Mouse (Mus musculus) cerebellum, postnatal 25 days (tissue): ENCODE measurements around the gene Txndc11.
"Not testable (repeated sequence)": the region's sequence is repeated elsewhere in the genome, so short reads cannot be mapped to it uniquely, and the experiment has no call there.

Experiments used
- DNase-seq, 2 experiments: peaks; one replicate each; pipeline ENCODE4 v3.0.0; 2021; ENCODE audit warnings: mixed read lengths in 2 of 2

Gene Txndc11

DNA sequence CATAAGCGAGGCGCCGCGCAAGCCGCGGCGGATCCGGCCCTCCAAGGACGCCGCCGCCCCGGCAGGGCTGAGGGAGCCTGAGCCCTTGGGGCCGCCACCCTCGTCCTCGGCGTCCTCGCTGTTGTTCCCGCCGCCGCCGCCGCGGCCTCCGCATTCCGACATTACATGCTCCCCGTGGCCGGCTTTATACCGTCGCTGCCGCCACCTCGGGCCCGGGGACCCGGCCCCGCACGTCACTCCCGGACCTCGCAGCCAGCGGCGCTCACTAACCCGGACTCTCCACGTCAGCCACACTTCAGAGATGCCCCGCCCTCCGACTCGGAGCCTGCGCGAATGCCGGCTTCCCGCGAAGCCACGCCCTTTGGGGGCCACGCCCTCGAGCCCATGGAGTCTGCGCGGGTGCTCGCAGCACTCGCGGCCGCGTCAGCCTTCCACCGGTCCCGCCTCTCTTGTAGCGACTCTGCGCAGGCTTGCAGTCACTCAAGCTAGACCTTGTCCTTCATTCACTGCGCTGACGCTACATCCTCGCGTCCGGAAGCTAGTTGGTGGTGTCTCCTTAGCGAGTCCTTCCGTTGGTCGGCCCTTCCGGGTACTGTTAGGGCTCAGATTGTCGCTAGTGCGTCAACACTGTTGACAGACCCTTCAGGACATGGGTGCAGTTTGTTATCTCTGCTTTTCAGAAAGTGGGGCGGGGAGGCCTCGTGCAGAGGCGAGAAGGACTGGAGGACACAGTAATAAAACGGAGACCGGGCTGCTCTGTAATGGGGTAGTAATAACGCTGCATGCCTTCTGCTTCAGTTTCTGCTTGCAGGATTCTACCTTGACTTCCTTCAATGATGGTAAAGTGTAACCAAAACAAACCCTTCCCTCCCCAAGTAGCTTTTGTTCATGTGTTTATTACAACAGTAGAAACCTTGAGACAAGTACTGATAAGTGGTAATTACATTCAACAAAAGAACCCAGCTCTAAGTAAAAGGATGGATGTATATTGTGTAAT lies at the start of gene Txndc11:
Txndc11 (minus strand) TSS at position 303 of the 997 bp plus-strand sequence.
- DNase-seq, result peak; percentile 99 to 100

DNA sequence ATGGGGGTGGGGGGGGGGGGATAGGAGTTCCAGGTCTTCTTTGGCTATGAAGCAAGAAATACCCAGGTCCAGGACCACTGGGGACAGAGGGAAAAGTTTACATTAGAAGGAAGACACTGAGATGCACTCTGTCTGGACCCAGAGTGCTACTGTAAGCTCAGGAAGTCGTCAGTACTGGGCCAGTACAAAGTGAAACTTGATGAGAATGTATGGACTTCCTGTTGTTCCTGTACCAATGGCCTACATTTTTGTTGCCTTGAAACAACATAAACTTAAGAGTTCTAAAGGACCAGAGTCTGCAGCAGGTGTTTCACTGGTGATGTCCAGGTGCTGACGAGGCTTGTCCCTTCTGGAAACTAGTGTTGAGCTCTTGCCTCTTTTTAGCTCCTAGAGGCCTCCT lies 43.0 kb upstream of the Txndc11 start:
- no peak for DNase-seq

GRCm38 (mm10) chr16:11176884-11177244 lies 42.4 kb upstream of the Txndc11 start:
- no peak for DNase-seq

DNA sequence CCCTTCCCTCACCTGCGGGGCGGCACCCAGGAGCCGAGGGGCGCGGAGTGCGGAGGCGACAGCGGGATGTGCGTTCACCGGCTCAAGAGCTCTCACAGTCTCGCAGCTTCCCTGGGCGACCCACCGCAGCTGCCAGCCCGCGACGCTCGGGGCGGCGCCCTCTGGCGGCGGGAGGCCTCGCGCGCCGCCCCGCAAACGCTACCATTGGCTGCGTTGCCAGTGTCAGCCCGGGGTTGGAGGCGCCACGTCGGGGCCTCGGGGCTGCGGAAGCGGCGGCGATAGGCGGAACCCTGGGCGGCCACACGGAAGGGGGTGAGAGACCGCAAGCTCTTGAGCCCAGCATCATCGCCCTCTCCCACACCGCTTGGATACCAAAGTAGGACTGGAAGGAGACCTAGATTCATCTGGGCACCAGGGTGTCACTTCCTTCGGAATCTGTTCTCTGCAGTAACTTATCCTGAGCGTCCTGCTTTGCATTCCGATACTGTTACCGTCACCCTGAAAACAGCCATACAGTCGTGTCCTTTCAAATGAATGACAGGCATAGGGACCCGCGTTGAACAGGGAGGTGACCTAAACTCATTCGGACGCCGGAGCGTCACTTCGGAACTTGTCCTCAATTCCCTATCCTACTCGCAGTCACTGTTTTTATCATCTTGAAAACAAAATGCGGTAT lies 41.9 kb upstream of the Txndc11 start, which contains the start of gene Zc3h7a:
Zc3h7a (minus strand) TSS at position 186 of the 676 bp plus-strand sequence.
- peak; percentile 94 for DNase-seq

- DNase-seq, result no peak
These were observed 41.2 kb upstream of the Txndc11 start for GRCm38 (mm10) chr16:11175489-11176207.

DNA sequence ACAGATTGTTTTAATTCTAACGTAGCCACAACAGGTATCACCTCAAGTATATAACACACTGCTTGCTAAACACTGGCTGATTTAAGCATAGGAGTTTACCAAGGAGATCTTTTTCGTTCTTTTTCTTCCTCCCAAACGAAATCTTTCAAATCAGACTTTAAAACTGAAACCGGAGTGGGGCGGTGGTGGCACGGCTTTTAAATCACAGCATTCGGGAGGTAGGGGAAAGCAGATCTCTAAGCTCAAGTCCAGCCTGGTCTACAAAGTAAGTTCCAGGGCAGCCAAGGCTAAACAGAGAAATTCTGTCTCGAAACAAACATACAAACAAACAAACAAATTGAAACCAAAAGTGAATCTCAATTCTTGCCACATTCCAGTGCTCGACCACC lies 40.6 kb upstream of the Txndc11 start:
- no peak for DNase-seq

DNA sequence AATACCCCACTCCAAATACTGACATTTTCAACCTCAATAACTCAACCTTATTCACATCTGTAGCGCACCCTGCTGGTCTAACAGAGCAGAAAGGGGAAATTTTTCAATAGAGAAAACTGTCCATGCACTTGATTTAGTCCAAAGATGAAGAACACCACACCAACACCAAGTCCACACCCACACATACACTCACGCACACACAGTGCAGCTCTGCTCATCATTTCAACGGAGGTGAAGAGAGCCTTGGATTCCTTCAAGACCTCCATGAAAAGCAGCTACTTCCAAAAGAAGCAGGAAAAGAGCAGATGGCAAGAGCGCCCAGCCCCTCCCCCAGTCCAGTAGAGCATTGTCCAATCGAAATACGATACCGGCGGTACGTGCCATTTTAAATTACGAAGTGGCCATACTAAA lies 40.2 kb upstream of the Txndc11 start:
- DNase-seq, result peak; percentile 44 to 63

DNA sequence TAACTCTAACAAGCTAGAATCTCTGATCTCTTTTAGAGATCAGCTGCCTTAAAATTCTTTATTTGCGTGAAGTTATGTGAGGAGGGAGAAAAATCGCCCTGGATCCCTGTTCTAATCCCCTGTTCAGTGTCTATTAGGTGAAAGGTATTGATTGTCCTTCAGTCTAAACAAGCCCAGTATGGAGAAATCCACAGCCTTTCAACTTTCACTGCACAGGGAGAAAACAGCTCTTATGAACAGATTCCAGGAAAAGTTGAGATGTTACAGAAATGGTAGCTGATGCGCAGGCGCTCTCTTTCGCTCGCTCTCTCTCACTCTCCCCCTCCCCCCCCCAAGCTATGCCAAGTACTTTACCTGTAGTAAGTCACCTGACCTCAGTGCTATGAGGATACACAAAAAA lies 37.2 kb upstream of the Txndc11 start:
- DNase-seq, result no peak

GRCm38 (mm10) chr16:11166431-11166830 lies 32.0 kb upstream of the Txndc11 start:
- no peak for DNase-seq

GRCm38 (mm10) chr16:11164695-11165255 lies 30.3 kb upstream of the Txndc11 start:
- DNase-seq, result no peak

GRCm38 (mm10) chr16:11157721-11158120 lies 23.3 kb upstream of the Txndc11 start:
- not testable (repeated sequence) for DNase-seq

DNA sequence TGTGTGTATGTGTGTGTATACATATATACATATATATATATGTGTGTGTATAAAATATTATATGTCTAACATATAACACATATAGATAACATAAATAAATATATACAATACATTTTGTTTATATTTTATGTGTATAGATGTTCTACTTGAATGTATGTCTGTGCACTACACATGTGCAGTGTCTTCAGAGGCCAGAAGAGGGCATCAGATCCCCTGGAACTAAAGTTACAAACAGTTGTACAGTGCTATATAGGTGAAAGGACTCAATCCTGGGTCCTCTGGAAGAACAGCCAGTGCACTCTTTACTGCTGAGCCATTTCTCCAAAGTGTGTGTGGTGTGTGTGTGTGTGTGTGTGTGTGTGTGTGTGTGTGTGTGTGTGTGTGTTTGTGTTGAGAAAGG lies 20.1 kb upstream of the Txndc11 start:
- DNase-seq, result no peak

- DNase-seq, result peak; percentile 95 to 100
These were observed 9.4 kb upstream of the Txndc11 start for GRCm38 (mm10) chr16:11143706-11144483.

GRCm38 (mm10) chr16:11133476-11134347 lies 738 bp downstream of the Txndc11 start:
- DNase-seq, result no peak

DNA sequence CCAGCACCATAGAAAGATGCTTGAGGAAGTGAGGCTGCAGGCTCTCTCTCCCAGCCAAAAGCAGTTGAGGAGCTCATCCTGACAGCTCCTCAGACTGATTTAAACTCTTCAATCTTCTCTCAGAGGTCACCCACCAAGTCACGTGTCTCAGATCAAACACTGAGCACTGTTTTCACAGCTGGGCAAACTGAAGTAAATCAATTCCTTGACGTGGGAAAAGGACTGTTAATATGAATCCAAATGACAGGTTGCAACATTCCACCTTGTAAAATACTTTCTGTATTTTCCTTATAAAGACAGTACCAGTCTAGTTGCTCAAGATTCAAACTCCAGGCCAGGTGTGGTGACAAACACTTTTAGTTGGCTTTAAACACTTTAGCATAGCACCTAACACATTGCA lies 1.6 kb downstream of the Txndc11 start:
- DNase-seq, result no peak

GRCm38 (mm10) chr16:11128301-11128700 lies 6.1 kb downstream of the Txndc11 start:
- DNase-seq, result peak; percentile 70 to 73

DNA sequence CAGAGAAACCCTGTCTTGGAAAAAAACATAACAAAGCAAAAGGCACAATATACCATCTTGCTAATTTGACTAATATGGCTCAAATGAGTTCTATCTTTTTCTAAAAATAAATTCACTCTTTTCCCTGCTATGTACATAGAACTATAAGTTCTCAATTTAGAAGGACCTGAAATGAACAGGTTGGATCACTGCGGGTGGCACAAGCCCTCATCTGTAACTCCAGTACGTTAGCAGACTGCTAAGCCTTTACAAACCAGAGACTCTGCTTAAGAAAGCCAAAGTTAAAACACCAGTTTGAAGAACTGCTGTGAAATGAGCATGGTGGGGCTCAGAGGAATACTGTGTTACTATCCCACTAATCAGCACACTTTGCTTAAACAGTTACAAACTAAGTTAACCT lies 9.1 kb downstream of the Txndc11 start:
- peak; percentile 60 to 81 for DNase-seq

GRCm38 (mm10) chr16:11124110-11124509 lies 10.3 kb downstream of the Txndc11 start:
- DNase-seq, result no peak

DNA sequence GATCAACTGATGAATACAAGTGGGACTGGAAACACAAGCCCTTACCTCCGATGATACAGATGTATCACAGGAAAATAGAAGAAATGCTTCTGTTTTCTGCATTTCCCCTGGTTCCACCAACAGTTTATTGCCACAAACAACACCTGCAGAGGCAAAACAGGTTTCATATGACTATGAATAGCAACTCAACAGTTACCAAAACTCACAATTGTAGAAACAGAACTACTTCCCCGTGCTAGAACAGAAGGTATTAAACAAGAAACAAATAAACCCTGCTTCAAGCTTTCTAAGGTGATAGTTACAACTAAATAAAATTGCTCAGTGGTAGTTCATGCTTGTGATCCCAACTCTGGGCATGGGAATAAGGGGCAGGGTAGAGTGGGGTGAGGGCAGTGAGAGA lies 11.8 kb downstream of the Txndc11 start:
- DNase-seq, result no peak

DNA sequence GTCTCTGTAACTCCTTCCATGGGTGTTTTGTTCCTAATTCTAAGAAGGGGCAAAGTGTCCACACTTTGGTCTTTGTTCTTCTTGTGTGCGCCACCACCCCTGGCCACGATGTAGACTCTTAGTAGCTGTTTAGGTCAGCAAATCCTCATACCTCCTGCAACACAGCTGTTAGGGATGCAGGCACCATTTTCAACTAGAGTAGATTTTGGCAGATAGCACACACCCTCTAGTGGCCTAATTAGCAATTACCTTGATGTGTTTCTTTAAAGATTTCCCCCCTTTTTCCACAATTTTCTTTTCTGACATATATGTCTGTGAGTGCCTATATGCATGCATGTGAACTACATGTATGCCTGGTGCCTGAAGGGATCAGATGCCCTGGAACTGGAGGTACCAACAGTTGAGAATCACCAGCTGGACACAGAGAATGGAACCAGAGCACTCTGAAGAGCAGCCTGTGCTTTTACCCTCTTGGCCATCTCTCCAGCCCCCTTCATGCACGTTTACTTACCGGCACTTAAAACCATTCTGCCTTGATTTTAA lies 25.2 kb downstream of the Txndc11 start:
- no peak for DNase-seq

- no peak for DNase-seq
These were observed 29.5 kb downstream of the Txndc11 start for GRCm38 (mm10) chr16:11104905-11105304.
